Mouse (Mus musculus) lung, adult 18-20 months (tissue): ENCODE results near the gene Vegfa.
A peak's percentile ranks its signal among the peaks of the same experiment; 100 is the strongest.

Experiments
- DNase-seq, 2 experiments: peaks; one replicate each; pipeline ENCODE4 v3.0.0; 2022; ENCODE audit warnings: mixed read lengths in 2 of 2

Gene Vegfa

GRCm38 (mm10) chr17:46049567-46049966 lies 17.4 kb upstream of the Vegfa start:
- DNase-seq = no peak

- no peak for DNase-seq
Observed at GRCm38 (mm10) chr17:46048184-46048583, 16.0 kb upstream of the Vegfa start.

GRCm38 (mm10) chr17:46045742-46046141 lies 13.6 kb upstream of the Vegfa start:
- no peak for DNase-seq

GRCm38 (mm10) chr17:46044953-46045352 lies 12.8 kb upstream of the Vegfa start:
- no peak for DNase-seq

GRCm38 (mm10) chr17:46042158-46042557 lies 10.0 kb upstream of the Vegfa start:
- peak; percentile 50 to 58 for DNase-seq

GRCm38 (mm10) chr17:46041679-46042078 lies 9.5 kb upstream of the Vegfa start:
- DNase-seq = no peak

- peak; percentile 68 to 77 for DNase-seq
Observed at GRCm38 (mm10) chr17:46041223-46041622, 9.1 kb upstream of the Vegfa start.

GRCm38 (mm10) chr17:46040561-46040960 lies 8.4 kb upstream of the Vegfa start:
- no peak for DNase-seq

GRCm38 (mm10) chr17:46038906-46039305 lies 6.7 kb upstream of the Vegfa start:
- DNase-seq = no peak

- DNase-seq = no peak
Observed at GRCm38 (mm10) chr17:46036400-46036799, 4.2 kb upstream of the Vegfa start.

- no peak for DNase-seq
Observed at GRCm38 (mm10) chr17:46034110-46034509, 1.9 kb upstream of the Vegfa start.

GRCm38 (mm10) chr17:46033607-46034006 lies 1.4 kb upstream of the Vegfa start:
- DNase-seq = no peak

- no peak for DNase-seq
Observed at GRCm38 (mm10) chr17:46033122-46033521, 953 bp upstream of the Vegfa start.

GRCm38 (mm10) chr17:46031621-46032211 lies 453 bp downstream of the Vegfa start:
- peak; percentile 65 to 79 for DNase-seq

GRCm38 (mm10) chr17:46030731-46031620 lies 1.2 kb downstream of the Vegfa start:
- DNase-seq = peak; percentile 83 to 87

GRCm38 (mm10) chr17:46030323-46030730 lies 1.8 kb downstream of the Vegfa start:
- peak; percentile 50 to 63 for DNase-seq

- no peak for DNase-seq
Observed at GRCm38 (mm10) chr17:46029554-46030207, 2.5 kb downstream of the Vegfa start.

- DNase-seq = no peak
Observed at GRCm38 (mm10) chr17:46029052-46029553, 3.1 kb downstream of the Vegfa start.

- DNase-seq = no peak
Observed at GRCm38 (mm10) chr17:46028210-46029051, 3.7 kb downstream of the Vegfa start.

- peak; percentile 82 to 90 for DNase-seq
Observed at GRCm38 (mm10) chr17:46027066-46027917, 4.9 kb downstream of the Vegfa start.

GRCm38 (mm10) chr17:46025927-46026668 lies 6.1 kb downstream of the Vegfa start:
- DNase-seq = peak in 1 of 2 experiments; percentile 51
